Mouse (Mus musculus): ENCODE data around the gene Ncs1. TPM values are rescaled to one million over a fixed set of nuclear protein-coding genes. Genes with fewer than 3 reads are reported as not detected.

Gene Ncs1
- total RNA-seq, 2 experiments from 2014 or later = 4.2 to 5.8 TPM

GRCm38 (mm10) chr2:31319200-31319599 lies 73.6 kb downstream of the Ncs1 start:
- no peak for DNase-seq (ENCODE audit: low spot score in 2 of 2)

DNA sequence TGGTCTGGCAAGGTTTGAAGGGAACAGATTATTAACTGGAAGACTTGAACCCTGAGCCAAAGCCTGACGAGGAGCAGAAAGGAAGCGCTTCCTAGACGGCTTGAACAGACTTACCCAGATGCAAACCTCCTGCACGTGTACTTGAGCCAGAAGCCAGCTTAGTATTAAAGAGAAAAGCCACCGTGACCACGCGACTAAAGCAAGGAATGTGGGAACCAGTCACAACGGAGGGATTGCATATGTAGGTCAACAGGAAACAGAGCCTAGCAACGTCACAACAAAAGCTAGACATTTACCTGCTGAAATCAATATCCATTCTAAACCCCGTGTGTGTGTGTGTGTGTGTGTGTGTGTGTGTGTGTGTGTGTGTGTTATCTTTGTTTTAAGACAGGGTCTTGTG lies 81.6 kb downstream of the Ncs1 start:
- no peak for DNase-seq (ENCODE audit: low spot score in 2 of 2)

GRCm38 (mm10) chr2:31337706-31338330 lies 92.2 kb downstream of the Ncs1 start:
- no peak for DNase-seq (ENCODE audit: low spot score in 2 of 2)

DNA sequence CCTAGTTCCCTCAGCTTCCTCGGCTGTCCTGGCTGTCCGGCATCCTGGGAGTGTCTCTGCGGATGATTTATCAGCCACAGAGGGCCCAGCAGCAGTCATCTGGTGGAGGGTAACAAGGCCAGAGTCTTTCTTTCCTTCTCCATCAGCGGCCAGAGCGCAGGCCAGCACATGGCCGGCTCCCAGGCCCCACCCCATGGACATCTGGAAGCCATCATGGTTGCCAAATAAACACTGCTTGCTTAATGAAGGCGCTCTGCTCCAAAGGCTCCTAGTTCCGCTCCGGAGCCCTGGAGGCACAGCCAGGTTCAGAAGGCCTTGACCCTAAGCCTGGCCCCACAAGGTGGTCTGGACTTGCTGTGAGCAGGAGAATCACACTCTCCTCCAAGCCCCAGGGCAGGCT lies 94.2 kb downstream of the Ncs1 start:
- peak in 1 of 2 experiments; percentile 29 for DNase-seq (ENCODE audit: low spot score in 2 of 2)

- DNase-seq (ENCODE audit: low spot score in 2 of 2) = no peak
Observed at GRCm38 (mm10) chr2:31341726-31342535, 96.3 kb downstream of the Ncs1 start.

Other genes starting within 250 kb of the Ncs1 start
- gene Fnbp1, start 103.8 kb upstream of the Ncs1 start, total RNA-seq (2021) = 10 to 100 TPM; 54.8 to 63.6 TPM
- 10 to 100 TPM; 52.7 to 60.2 TPM for gene Gpr107, start 93.5 kb upstream of the Ncs1 start, total RNA-seq (2021)
- 1 to 10 TPM in 1 of 2 experiments, under 1 TPM in 1; 0.73 to 1.5 TPM for gene Hmcn2, start 68.6 kb downstream of the Ncs1 start, total RNA-seq (2021)
- 10 to 100 TPM; 25.0 to 30.6 TPM for gene Ass1, start 224.4 kb downstream of the Ncs1 start, total RNA-seq (2021)

Data from adrenal gland, adult 18-20 months (tissue).